Mouse (Mus musculus) heart, embryonic 13.5 days (tissue): ENCODE data around the gene Rnpepl1. TPM values are rescaled to one million over a fixed set of nuclear protein-coding genes. Genes with fewer than 3 reads are reported as not detected.
A peak's percentile ranks its signal among the peaks of the same experiment; 100 is the strongest.

Source experiments
- ATAC-seq: fragments of 200-750 bp; cut with Nextera tagmentation; 2 replicates; pipeline ENCODE4 v1.8.0; 2017; ENCODE audit warnings: moderate TSS enrichment; ENCODE audit not compliant: insufficient number of reproducible peaks, low FRiP score, low TSS enrichment; ENCODE audit errors: extremely low read depth
- H3K27ac ChIP-seq: fragments of 300-500 bp; sonication (generic); replicated peaks from 2 replicates; pipeline ENCODE4 v1.5.1; 2015; ENCODE audit warnings: moderate library complexity, mild to moderate bottlenecking, inconsistent platforms
- H3K27me3 ChIP-seq: fragments of 300-500 bp; sonication (generic); replicated peaks from 2 replicates; pipeline ENCODE4 v1.6.1; 2015; ENCODE audit warnings: mild to moderate bottlenecking, inconsistent platforms
- H3K36me3 ChIP-seq: fragments of 300-500 bp; sonication (generic); 2 replicates; pipeline ENCODE4 v1.6.1; 2015; ENCODE audit warnings: mild to moderate bottlenecking, inconsistent platforms
- H3K4me1 ChIP-seq: fragments of 300-500 bp; sonication (generic); 2 replicates; pipeline ENCODE4 v1.6.1; 2015; ENCODE audit warnings: inconsistent platforms
- H3K4me2 ChIP-seq: fragments of 300-500 bp; sonication (generic); 2 replicates; pipeline ENCODE4 v1.6.1; 2015; ENCODE audit warnings: inconsistent platforms, mild to moderate bottlenecking, moderate library complexity
- H3K4me3 ChIP-seq: fragments of 300-500 bp; sonication (generic); 2 replicates; pipeline ENCODE4 v1.5.1; 2015; ENCODE audit warnings: moderate library complexity, mild to moderate bottlenecking, inconsistent platforms
- H3K9ac ChIP-seq: fragments of 300-500 bp; sonication (generic); 2 replicates; pipeline ENCODE4 v1.6.1; 2015; ENCODE audit warnings: inconsistent platforms, mild to moderate bottlenecking, moderate library complexity
- H3K9me3 ChIP-seq: fragments of 300-500 bp; sonication (generic); 2 replicates; pipeline ENCODE4 v1.6.1; 2016; ENCODE audit warnings: inconsistent platforms
- WGBS: fragments of 180-500 bp; shearing (Covaris S2); methylation state at CpG from one replicate; pipeline ENCODE4 v1.1.7; 2015; ENCODE audit warnings: mixed read lengths; 5-methylcytosine and 5-hydroxymethylcytosine counted together
- polyA plus RNA-seq: library from polyadenylated mRNA; unstranded; fragments of >200 nt; fragmentation: Nextera tagmentation; extraction: Ambion mirVana; gene quantifications from 2 replicates; pipeline ENCODE4 v1.2.1, GENCODE M21; 2015

Gene Rnpepl1
- 30.9 and 31.0 TPM in 2 replicates for polyA plus RNA-seq

GRCm38 (mm10) chr1:92910239-92910885 lies at the start of gene Rnpepl1:
Gene Rnpepl1, plus strand, starts transcription at chr1:92910783.
- peak; percentile 49 for ATAC-seq
- peak within 1 kb of the TSS; percentile 90 for H3K27ac ChIP-seq
- H3K9ac ChIP-seq: peak within 1 kb of the TSS; percentile 93
- peaks cover 43% of the 10 kb centered on the region for H3K4me1 ChIP-seq
- H3K27me3 ChIP-seq: peaks cover 6% of the 10 kb centered on the region; the same call in 1 of the 2 replicates
- WGBS: under 1% methylated on average over 42 of the region's 57 CpGs
- H3K4me2 ChIP-seq: peak within 1 kb of the TSS; percentile 96
- peak within 1 kb of the TSS; percentile 71 for H3K4me3 ChIP-seq
- H3K9me3 ChIP-seq: no peaks in the 10 kb centered on the region
- H3K36me3 ChIP-seq: peaks cover 17% of the 10 kb centered on the region

- no peaks in the 10 kb centered on the region for H3K4me1 ChIP-seq
- WGBS: 71% methylated on average over 6 of the region's 6 CpGs
- ATAC-seq: no peak
Observed at GRCm38 (mm10) chr1:92861503-92861902, 49.1 kb upstream of the Rnpepl1 start.

GRCm38 (mm10) chr1:92863268-92863667 lies 47.3 kb upstream of the Rnpepl1 start:
- Histone ChIP-seq H3K4me1 (no peaks in the 10 kb centered on the region), H3K36me3 (peaks cover 17% of the 10 kb centered on the region), H3K27ac (no peak overlapping the region), H3K4me2 (no peak overlapping the region), H3K27me3 (peaks cover 7% of the 10 kb centered on the region; the same call in 1 of the 2 replicates), H3K4me3 (no peak overlapping the region), H3K9me3 (no peaks in the 10 kb centered on the region), H3K9ac (no peak overlapping the region)
- ATAC-seq: no peak
- WGBS: 75% methylated on average over 4 of the region's 4 CpGs

More at GRCm38 (mm10) chr1:92861503-92861902, 49.1 kb upstream of the Rnpepl1 start:
- H3K4me2 ChIP-seq: no peak overlapping the region
- peaks cover 35% of the 10 kb centered on the region for H3K36me3 ChIP-seq
- no peak overlapping the region for H3K27ac ChIP-seq
- no peaks in the 10 kb centered on the region for H3K9me3 ChIP-seq
- no peak overlapping the region for H3K9ac ChIP-seq
- no peak overlapping the region for H3K4me3 ChIP-seq
- H3K27me3 ChIP-seq: peaks cover 7% of the 10 kb centered on the region; the same call in 1 of the 2 replicates

GRCm38 (mm10) chr1:92866170-92866569 lies 44.4 kb upstream of the Rnpepl1 start:
- 65% methylated on average over 2 of the region's 2 CpGs for WGBS
- no peaks in the 10 kb centered on the region for H3K36me3 ChIP-seq
- H3K4me1 ChIP-seq: no peaks in the 10 kb centered on the region
- H3K9ac ChIP-seq: no peak overlapping the region
- no peak overlapping the region for H3K4me2 ChIP-seq
- peaks cover 7% of the 10 kb centered on the region; the same call in 1 of the 2 replicates for H3K27me3 ChIP-seq
- H3K9me3 ChIP-seq: no peaks in the 10 kb centered on the region
- no peak overlapping the region for H3K27ac ChIP-seq
- ATAC-seq: no peak
- H3K4me3 ChIP-seq: no peak overlapping the region

- no peak overlapping the region for H3K4me2 ChIP-seq
- 68% methylated on average over 2 of the region's 2 CpGs for WGBS
- no peak for ATAC-seq
- H3K27me3 ChIP-seq: peaks cover 11% of the 10 kb centered on the region; the same call in 1 of the 2 replicates
- H3K4me3 ChIP-seq: no peak overlapping the region
- no peak overlapping the region for H3K9ac ChIP-seq
- H3K27ac ChIP-seq: no peak overlapping the region
- no peaks in the 10 kb centered on the region for H3K36me3 ChIP-seq
- no peaks in the 10 kb centered on the region for H3K4me1 ChIP-seq
- no peaks in the 10 kb centered on the region for H3K9me3 ChIP-seq
Observed at GRCm38 (mm10) chr1:92869985-92870384, 40.6 kb upstream of the Rnpepl1 start.

GRCm38 (mm10) chr1:92872666-92873065 lies 37.9 kb upstream of the Rnpepl1 start:
- Histone ChIP-seq H3K27ac (no peak overlapping the region), H3K36me3 (no peaks in the 10 kb centered on the region), H3K9ac (no peak overlapping the region), H3K4me1 (no peaks in the 10 kb centered on the region), H3K9me3 (no peaks in the 10 kb centered on the region), H3K4me2 (no peak overlapping the region), H3K27me3 (peaks cover 32% of the 10 kb centered on the region; the same call in 1 of the 2 replicates), H3K4me3 (no peak overlapping the region)
- no peak for ATAC-seq
- WGBS: 72% methylated on average over 7 of the region's 7 CpGs

GRCm38 (mm10) chr1:92874011-92874410 lies 36.6 kb upstream of the Rnpepl1 start:
- Histone ChIP-seq H3K4me1 (no peaks in the 10 kb centered on the region), H3K9ac (no peak overlapping the region), H3K4me3 (no peak overlapping the region), H3K4me2 (no peak overlapping the region), H3K36me3 (no peaks in the 10 kb centered on the region), H3K27me3 (peaks cover 39% of the 10 kb centered on the region; the same call in 1 of the 2 replicates), H3K9me3 (no peaks in the 10 kb centered on the region), H3K27ac (no peak overlapping the region)
- ATAC-seq: no peak
- 74% methylated on average over 3 of the region's 3 CpGs for WGBS

GRCm38 (mm10) chr1:92875360-92876111 lies 35.0 kb upstream of the Rnpepl1 start:
- H3K27me3 ChIP-seq: peaks cover 39% of the 10 kb centered on the region; the same call in 1 of the 2 replicates
- H3K4me3 ChIP-seq: no peak overlapping the region
- no peak overlapping the region for H3K9ac ChIP-seq
- H3K27ac ChIP-seq: no peak overlapping the region
- H3K36me3 ChIP-seq: no peaks in the 10 kb centered on the region
- no peak for ATAC-seq
- 70% methylated on average over 8 of the region's 8 CpGs for WGBS
- H3K4me1 ChIP-seq: no peaks in the 10 kb centered on the region
- H3K4me2 ChIP-seq: no peak overlapping the region
- no peaks in the 10 kb centered on the region for H3K9me3 ChIP-seq

- H3K9me3 ChIP-seq: no peaks in the 10 kb centered on the region
- H3K27me3 ChIP-seq: peaks cover 45% of the 10 kb centered on the region; the same call in 1 of the 2 replicates
- 54% methylated on average over 12 of the region's 12 CpGs for WGBS
- no peak overlapping the region for H3K4me2 ChIP-seq
- no peak overlapping the region for H3K4me3 ChIP-seq
- H3K9ac ChIP-seq: no peak overlapping the region
- H3K27ac ChIP-seq: no peak overlapping the region
- H3K36me3 ChIP-seq: no peaks in the 10 kb centered on the region
- no peak for ATAC-seq
- H3K4me1 ChIP-seq: peaks cover 5% of the 10 kb centered on the region
Observed at GRCm38 (mm10) chr1:92877431-92877978, 33.1 kb upstream of the Rnpepl1 start.

- WGBS: 69% methylated on average over 13 of the region's 13 CpGs
- no peak overlapping the region for H3K9ac ChIP-seq
- peaks cover 7% of the 10 kb centered on the region for H3K4me1 ChIP-seq
- no peaks in the 10 kb centered on the region for H3K9me3 ChIP-seq
- no peak overlapping the region for H3K27ac ChIP-seq
- H3K27me3 ChIP-seq: peaks cover 45% of the 10 kb centered on the region; the same call in 1 of the 2 replicates
- no peak overlapping the region for H3K4me3 ChIP-seq
- no peak overlapping the region for H3K4me2 ChIP-seq
- ATAC-seq: no peak
- H3K36me3 ChIP-seq: no peaks in the 10 kb centered on the region
Observed at GRCm38 (mm10) chr1:92878066-92878741, 32.4 kb upstream of the Rnpepl1 start.

- WGBS: 76% methylated on average over 12 of the region's 12 CpGs
- no peak overlapping the region for H3K4me2 ChIP-seq
- no peak overlapping the region for H3K27ac ChIP-seq
- ATAC-seq: no peak
- H3K36me3 ChIP-seq: no peaks in the 10 kb centered on the region
- peaks cover 47% of the 10 kb centered on the region for H3K27me3 ChIP-seq
- no peak overlapping the region for H3K4me3 ChIP-seq
- no peaks in the 10 kb centered on the region for H3K9me3 ChIP-seq
- no peak overlapping the region for H3K9ac ChIP-seq
- H3K4me1 ChIP-seq: peaks cover 7% of the 10 kb centered on the region
Observed at GRCm38 (mm10) chr1:92879266-92879665, 31.3 kb upstream of the Rnpepl1 start.
